Mouse (Mus musculus) erythroblast, adult 5-6 weeks (primary cell): ENCODE data around the gene Rbm15. TPM values are rescaled to one million over a fixed set of nuclear protein-coding genes. Genes with fewer than 3 reads are reported as not detected.

ENCODE experiments used
- total RNA-seq, 2 experiments: library from RNA; stranded (forward) in 1 of 2; stranded (reverse) in 1 of 2; fragments of 150-400 nt in 1 of 2; fragments of 200-764, 138-1000 nt in 1 of 2; gene quantifications; 2 replicates each; pipeline versions ENCODE4 v1.2.3 to v1.2.4; 2015 to 2017; ENCODE audit warnings: low replicate concordance in 2 of 2

Gene Rbm15
- total RNA-seq, 2 experiments from 2014 or later, result 19.9 to 26.1 TPM

Other genes with a start within 250 kb of the Rbm15 start
- 1.0 and 2.1 TPM in 2 replicates for gene Kcna2, start 232.5 kb downstream of the Rbm15 start, total RNA-seq (2015; ENCODE audit: low replicate concordance)
- gene Kcna2, start 232.5 kb downstream of the Rbm15 start, total RNA-seq (2017; ENCODE audit: low replicate concordance), result 0.98 and 1.3 TPM in 2 replicates
- not detected in 2 replicates for gene Kcna10, start 150.6 kb downstream of the Rbm15 start, total RNA-seq (2015; ENCODE audit: low replicate concordance)
- gene Kcna10, start 150.6 kb downstream of the Rbm15 start, total RNA-seq (2017; ENCODE audit: low replicate concordance), result not detected in 2 replicates
- not detected in 2 replicates for gene Cym, start 111.9 kb downstream of the Rbm15 start, total RNA-seq (2015; ENCODE audit: low replicate concordance)
- gene Cym, start 111.9 kb downstream of the Rbm15 start, total RNA-seq (2017; ENCODE audit: low replicate concordance), result not detected in 2 replicates
- gene A630076J17Rik, start 103.1 kb downstream of the Rbm15 start, total RNA-seq (2015; ENCODE audit: low replicate concordance), result not detected in 2 replicates
- gene A630076J17Rik, start 103.1 kb downstream of the Rbm15 start, total RNA-seq (2017; ENCODE audit: low replicate concordance), result 0.42 TPM in 1 of 2 replicates, not detected in the other
- not detected in 2 replicates for gene Prok1, start 94.0 kb downstream of the Rbm15 start, total RNA-seq (2015; ENCODE audit: low replicate concordance)
- not detected in 2 replicates for gene Prok1, start 94.0 kb downstream of the Rbm15 start, total RNA-seq (2017; ENCODE audit: low replicate concordance)
- gene Lamtor5, start 54.8 kb downstream of the Rbm15 start, total RNA-seq (2015; ENCODE audit: low replicate concordance), result 38.2 and 42.8 TPM in 2 replicates
- 12.1 and 16.7 TPM in 2 replicates for gene Lamtor5, start 54.8 kb downstream of the Rbm15 start, total RNA-seq (2017; ENCODE audit: low replicate concordance)
- gene Slc16a4, start 42.4 kb downstream of the Rbm15 start, total RNA-seq (2015; ENCODE audit: low replicate concordance), result not detected in 2 replicates
- gene Slc16a4, start 42.4 kb downstream of the Rbm15 start, total RNA-seq (2017; ENCODE audit: low replicate concordance), result 0.43 TPM in 1 of 2 replicates, not detected in the other
- not detected in 2 replicates for gene Kcnc4, start 125.9 kb upstream of the Rbm15 start, total RNA-seq (2015; ENCODE audit: low replicate concordance)
- gene Kcnc4, start 125.9 kb upstream of the Rbm15 start, total RNA-seq (2017; ENCODE audit: low replicate concordance), result not detected in 2 replicates
- gene Slc6a17, start 184.3 kb upstream of the Rbm15 start, total RNA-seq (2015; ENCODE audit: low replicate concordance), result not detected in 2 replicates
- gene Slc6a17, start 184.3 kb upstream of the Rbm15 start, total RNA-seq (2017; ENCODE audit: low replicate concordance), result not detected in 2 replicates
- not detected in 2 replicates for gene Ubl4b, start 221.4 kb upstream of the Rbm15 start, total RNA-seq (2015; ENCODE audit: low replicate concordance)
- gene Ubl4b, start 221.4 kb upstream of the Rbm15 start, total RNA-seq (2017; ENCODE audit: low replicate concordance), result not detected in 2 replicates